Mouse (Mus musculus) embryonic facial prominence, embryonic 13.5 days (tissue): ENCODE measurements around the gene Snrpa. TPM values are rescaled to one million over a fixed set of nuclear protein-coding genes. Genes with fewer than 3 reads are reported as not detected.

Experiments used
- ATAC-seq: fragments of 200-750 bp; cut with Nextera tagmentation; 2 replicates; pipeline ENCODE4 v1.8.0; 2017; ENCODE audit warnings: low read depth; ENCODE audit not compliant: insufficient number of reproducible peaks, insufficient read depth, low FRiP score, low TSS enrichment
- H3K27ac ChIP-seq: fragments of 300-500 bp; sonication (generic); 2 replicates; pipeline ENCODE4 v1.5.1; 2015; ENCODE audit warnings: moderate library complexity, mild to moderate bottlenecking, inconsistent platforms
- H3K27me3 ChIP-seq: fragments of 300-500 bp; sonication (generic); 2 replicates; pipeline ENCODE4 v1.6.1; 2015; ENCODE audit warnings: mild to moderate bottlenecking, inconsistent platforms
- H3K36me3 ChIP-seq: fragments of 300-500 bp; sonication (generic); 2 replicates; pipeline ENCODE4 v1.6.1; 2015; ENCODE audit warnings: mild to moderate bottlenecking, inconsistent platforms
- H3K4me1 ChIP-seq: fragments of 300-500 bp; sonication (generic); 2 replicates; pipeline ENCODE4 v1.6.1; 2015; ENCODE audit warnings: inconsistent platforms
- H3K4me2 ChIP-seq: fragments of 300-500 bp; sonication (generic); 2 replicates; pipeline ENCODE4 v1.6.1; 2015; ENCODE audit warnings: moderate library complexity, mild to moderate bottlenecking, inconsistent platforms
- H3K4me3 ChIP-seq: fragments of 300-500 bp; sonication (generic); 2 replicates; pipeline ENCODE4 v1.5.1; 2015; ENCODE audit warnings: mild to moderate bottlenecking, inconsistent platforms
- H3K9ac ChIP-seq: fragments of 300-500 bp; sonication (generic); 2 replicates; pipeline ENCODE4 v1.6.1; 2015; ENCODE audit warnings: mild to moderate bottlenecking, inconsistent platforms
- H3K9me3 ChIP-seq: fragments of 300-500 bp; sonication (generic); 2 replicates; pipeline ENCODE4 v1.6.1; 2016; ENCODE audit warnings: inconsistent platforms
- WGBS: fragments of 180-500 bp; shearing (Covaris S2); methylation state at CpG from one replicate; pipeline ENCODE4 v1.1.7; 2015; ENCODE audit warnings: mixed read lengths; 5-methylcytosine and 5-hydroxymethylcytosine counted together
- polyA plus RNA-seq: library from polyadenylated mRNA; unstranded; fragments of >200 nt; fragmentation: Nextera tagmentation; extraction: Ambion mirVana; gene quantifications from 2 replicates; pipeline ENCODE4 v1.2.1, GENCODE M21; 2015

Gene Snrpa
- polyA plus RNA-seq, 1 experiment from 2014 or later = 292 TPM

DNA sequence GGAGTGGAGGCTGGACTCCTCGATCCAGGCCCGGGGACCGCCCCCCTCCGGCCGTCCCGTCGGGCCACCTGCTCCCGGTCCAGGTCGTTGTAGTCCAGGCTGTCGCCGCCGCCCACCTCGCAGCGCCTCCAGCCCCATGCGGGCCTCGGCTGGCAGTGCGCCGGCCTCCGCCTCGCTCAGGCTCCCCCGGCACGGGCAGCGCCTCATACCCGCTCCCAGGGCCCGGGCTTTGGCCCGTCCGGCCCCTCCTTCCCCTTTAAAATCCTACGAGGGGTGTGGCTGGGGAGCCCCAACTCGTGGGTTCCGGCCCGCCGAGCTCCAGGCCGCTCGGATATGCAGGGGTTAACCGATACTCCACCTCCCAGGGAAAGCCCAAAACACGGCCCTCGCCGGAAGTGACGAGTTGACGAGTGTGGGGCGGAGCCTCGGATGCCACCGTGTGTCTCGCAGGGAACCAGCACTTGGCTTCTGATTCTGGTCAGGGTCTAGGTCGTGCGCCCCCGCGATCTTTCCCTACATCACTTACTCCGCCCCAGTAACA, 32.3 kb upstream of the Snrpa start, which contains the start of gene Itpkc:
TSS of gene Itpkc (minus strand) at position 381 of the 541 bp plus-strand sequence.
- peak; percentile 72 for ATAC-seq
- under 1% methylated on average over 47 of the region's 49 CpGs for WGBS

GRCm38 (mm10) chr7:27227676-27228075, 31.6 kb upstream of the Snrpa start:
- H3K4me3 ChIP-seq = peak overlapping the region; percentile 94
- H3K27ac ChIP-seq = peak overlapping the region; percentile 92
- peak overlapping the region; percentile 88 for H3K4me2 ChIP-seq
- peaks cover 6% of the 10 kb centered on the region for H3K36me3 ChIP-seq
- no peaks in the 10 kb centered on the region for H3K27me3 ChIP-seq
- no peaks in the 10 kb centered on the region for H3K9me3 ChIP-seq
- peak overlapping the region; percentile 92 for H3K9ac ChIP-seq
- ATAC-seq = no peak
- 3% methylated on average over 10 of the region's 10 CpGs for WGBS
- H3K4me1 ChIP-seq = peaks cover 47% of the 10 kb centered on the region

More for the DNA sequence above, 32.3 kb upstream of the Snrpa start, which contains the start of gene Itpkc:
- H3K27me3 ChIP-seq = no peaks in the 10 kb centered on the region
- H3K9ac ChIP-seq = peak within 1 kb of the TSS; percentile 92
- no peaks in the 10 kb centered on the region for H3K9me3 ChIP-seq
- H3K4me3 ChIP-seq = peak within 1 kb of the TSS; percentile 94
- peak within 1 kb of the TSS; percentile 92 for H3K27ac ChIP-seq
- H3K4me1 ChIP-seq = peaks cover 49% of the 10 kb centered on the region
- peaks cover 4% of the 10 kb centered on the region; the same call in 1 of the 2 replicates for H3K36me3 ChIP-seq
- peak within 1 kb of the TSS; percentile 88 for H3K4me2 ChIP-seq

DNA sequence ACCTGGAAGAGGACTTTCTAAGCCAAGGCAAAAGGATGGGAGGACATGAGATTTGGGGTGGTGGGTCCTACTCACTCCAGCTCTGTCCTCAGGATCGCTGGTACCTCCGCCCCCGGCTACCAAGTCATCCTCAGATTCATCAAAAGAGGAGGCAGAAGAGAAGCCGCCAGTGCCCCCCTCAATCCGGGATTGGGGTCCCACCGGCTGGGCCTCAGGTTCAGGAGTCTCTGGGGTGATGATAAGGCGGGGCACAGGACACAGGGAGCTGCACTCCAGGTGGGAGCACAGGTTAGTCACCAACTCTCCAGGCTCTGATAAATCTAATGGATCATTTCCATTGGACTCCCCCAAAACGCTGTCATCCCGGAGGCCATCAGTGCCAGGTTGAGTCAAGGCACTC, 31.2 kb upstream of the Snrpa start:
- Histone ChIP-seq H3K9ac (peak overlapping the region; percentile 92), H3K27ac (no peak overlapping the region), H3K4me2 (peak overlapping the region; percentile 88), H3K36me3 (peaks cover 10% of the 10 kb centered on the region), H3K27me3 (no peaks in the 10 kb centered on the region), H3K9me3 (no peaks in the 10 kb centered on the region), H3K4me3 (peak overlapping the region; percentile 94), H3K4me1 (peaks cover 47% of the 10 kb centered on the region)
- 29% methylated on average over 9 of the region's 9 CpGs for whole genome bisulfite sequencing
- ATAC-seq = no peak

DNA sequence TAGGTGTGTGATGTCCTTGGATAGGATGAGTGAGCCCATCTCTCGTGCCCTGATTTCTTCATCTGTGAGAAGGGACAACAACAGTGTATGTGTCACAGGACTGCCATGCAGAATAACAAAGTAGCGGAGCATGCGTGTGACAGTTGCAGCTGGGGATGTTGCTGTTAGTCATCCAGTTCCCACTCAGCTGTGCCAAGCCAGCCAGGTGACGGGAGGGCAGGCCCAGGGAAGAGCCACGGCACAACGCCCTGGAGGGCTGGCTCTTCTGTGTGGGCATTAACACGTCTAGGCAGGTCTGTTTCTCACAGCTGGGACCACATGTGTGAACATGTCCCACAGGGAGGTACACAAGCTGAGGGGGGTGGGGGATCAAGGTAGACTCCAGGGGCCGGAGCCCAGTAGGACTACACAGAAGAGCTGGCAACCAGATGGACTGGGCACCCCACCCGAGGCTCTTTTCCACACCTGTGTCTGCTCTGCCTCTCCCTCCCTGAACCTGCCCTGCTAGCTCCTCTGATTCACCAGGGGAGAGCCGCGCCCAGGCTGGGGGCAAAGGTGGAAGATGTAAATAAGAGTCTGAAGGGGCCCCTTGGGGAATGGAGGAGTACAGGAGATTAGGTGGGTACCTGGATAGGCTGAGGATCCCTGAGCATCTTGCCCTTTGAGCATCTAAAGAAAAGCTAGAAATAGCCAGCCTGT, 29.0 kb upstream of the Snrpa start:
- Histone ChIP-seq H3K27me3 (no peaks in the 10 kb centered on the region), H3K9ac (peak overlapping the region; percentile 53), H3K36me3 (peaks cover 22% of the 10 kb centered on the region), H3K27ac (peak overlapping the region; percentile 44; the same call in 1 of the 2 replicates), H3K4me2 (peak overlapping the region; percentile 88), H3K9me3 (no peaks in the 10 kb centered on the region), H3K4me1 (peaks cover 47% of the 10 kb centered on the region), H3K4me3 (peak overlapping the region; percentile 94)
- ATAC-seq = no peak
- WGBS = 63% methylated on average over 11 of the region's 11 CpGs

DNA sequence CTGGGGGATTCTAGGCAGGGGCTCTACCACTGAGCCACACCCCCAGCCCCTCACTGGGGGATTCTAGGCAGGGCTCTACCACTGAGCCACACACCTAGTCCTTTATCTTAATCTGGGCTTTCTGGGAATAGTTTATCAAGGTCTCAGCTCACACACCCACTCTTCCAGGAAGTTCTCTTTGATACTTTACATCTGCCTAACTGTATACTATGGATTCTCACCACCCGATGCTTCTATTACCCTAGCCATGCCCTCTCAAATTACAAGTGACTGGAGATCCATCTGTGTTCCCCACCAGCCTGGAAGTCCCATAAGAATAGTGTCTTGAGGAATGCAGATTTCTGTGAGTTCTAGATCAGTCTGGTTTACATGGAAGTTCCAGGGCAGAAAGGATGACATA, 26.5 kb upstream of the Snrpa start:
- H3K4me3 ChIP-seq = no peak overlapping the region
- no peak overlapping the region for H3K9ac ChIP-seq
- H3K27ac ChIP-seq = no peak overlapping the region
- no peaks in the 10 kb centered on the region for H3K27me3 ChIP-seq
- peaks cover 39% of the 10 kb centered on the region for H3K4me1 ChIP-seq
- H3K4me2 ChIP-seq = no peak overlapping the region
- peaks cover 43% of the 10 kb centered on the region for H3K36me3 ChIP-seq
- no peaks in the 10 kb centered on the region for H3K9me3 ChIP-seq
- no peak for ATAC-seq
- WGBS = 53% methylated on average over 1 of the region's 1 CpGs

GRCm38 (mm10) chr7:27221939-27222338, 25.9 kb upstream of the Snrpa start:
- H3K9me3 ChIP-seq = no peaks in the 10 kb centered on the region
- no peak overlapping the region for H3K27ac ChIP-seq
- no peak overlapping the region for H3K4me3 ChIP-seq
- peaks cover 48% of the 10 kb centered on the region for H3K36me3 ChIP-seq
- H3K4me1 ChIP-seq = peaks cover 33% of the 10 kb centered on the region
- H3K4me2 ChIP-seq = no peak overlapping the region
- ATAC-seq = no peak
- no peaks in the 10 kb centered on the region for H3K27me3 ChIP-seq
- WGBS = 81% methylated on average over 6 of the region's 6 CpGs
- H3K9ac ChIP-seq = peak overlapping the region; percentile 22; the same call in 1 of the 2 replicates

DNA sequence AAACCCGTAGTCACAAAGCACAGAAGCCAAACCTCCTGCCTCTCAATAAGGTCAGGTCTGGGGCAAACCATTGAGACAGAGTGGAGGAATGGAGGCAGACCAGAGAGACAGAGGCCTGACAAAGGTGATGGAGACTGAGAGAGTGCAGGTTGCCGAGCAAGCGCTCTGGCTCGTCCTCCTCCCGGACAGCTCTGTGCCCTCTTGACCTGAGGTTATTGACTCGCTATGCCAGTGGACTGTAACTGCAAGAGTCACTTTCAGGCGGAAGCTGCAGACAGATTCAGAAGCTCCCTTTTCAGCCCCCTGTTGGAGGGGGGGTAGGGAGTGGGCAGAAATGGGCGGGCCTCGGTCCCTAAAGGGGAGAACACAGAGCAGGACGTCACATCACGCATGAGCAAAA, 23.9 kb upstream of the Snrpa start:
- H3K4me3 ChIP-seq = no peak overlapping the region
- no peaks in the 10 kb centered on the region for H3K9me3 ChIP-seq
- H3K36me3 ChIP-seq = peaks cover 63% of the 10 kb centered on the region
- no peaks in the 10 kb centered on the region for H3K27me3 ChIP-seq
- no peak overlapping the region for H3K9ac ChIP-seq
- no peak overlapping the region for H3K4me2 ChIP-seq
- no peak overlapping the region for H3K27ac ChIP-seq
- 80% methylated on average over 11 of the region's 11 CpGs for WGBS
- H3K4me1 ChIP-seq = peaks cover 13% of the 10 kb centered on the region
- ATAC-seq = no peak

DNA sequence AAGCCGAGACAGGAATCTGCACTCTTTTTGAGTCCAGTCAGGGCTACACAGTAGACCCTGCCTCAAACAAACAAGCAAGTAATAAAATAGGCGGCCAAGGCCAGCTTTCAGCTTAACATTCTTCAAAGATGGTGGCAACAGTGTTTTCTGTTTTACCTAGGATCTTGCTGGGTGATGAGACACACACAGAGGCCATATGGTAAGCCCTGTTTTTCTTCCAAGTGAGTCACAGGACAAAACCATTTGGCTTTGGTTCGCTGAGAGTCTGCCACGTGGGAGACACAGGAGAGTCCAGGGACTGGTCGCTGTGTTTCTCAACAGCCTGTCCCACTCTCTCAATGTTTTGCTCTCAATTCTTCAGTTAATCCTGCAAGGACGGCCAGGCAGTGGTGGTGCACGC, 22.5 kb upstream of the Snrpa start:
- Histone ChIP-seq H3K9me3 (no peaks in the 10 kb centered on the region), H3K27ac (no peak overlapping the region), H3K4me2 (no peak overlapping the region), H3K27me3 (no peaks in the 10 kb centered on the region), H3K4me3 (no peak overlapping the region), H3K4me1 (no peaks in the 10 kb centered on the region; the same call in 1 of the 2 replicates), H3K9ac (no peak overlapping the region), H3K36me3 (peaks cover 71% of the 10 kb centered on the region)
- no peak for ATAC-seq
- WGBS = 87% methylated on average over 7 of the region's 7 CpGs

DNA sequence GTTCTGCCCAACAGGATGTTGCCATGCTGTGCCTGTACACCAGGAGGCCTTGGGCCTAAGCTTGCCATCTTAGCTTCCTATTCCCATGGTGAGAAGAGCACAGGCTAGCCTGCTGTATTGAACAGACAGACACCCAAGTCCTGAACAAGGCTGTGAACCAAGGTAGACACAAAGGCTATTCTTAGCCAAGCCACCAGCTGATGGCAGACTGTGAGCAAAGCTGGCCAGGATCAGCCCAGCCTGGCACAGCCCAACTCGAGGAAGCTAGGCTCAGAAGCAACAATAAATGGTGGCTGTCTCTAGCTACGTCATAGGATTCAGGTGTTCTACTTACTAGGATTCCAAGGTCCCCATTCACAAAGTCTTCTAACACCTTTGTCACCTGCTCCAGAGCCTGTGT, 16.6 kb upstream of the Snrpa start:
- H3K4me1 ChIP-seq = no peaks in the 10 kb centered on the region
- no peak overlapping the region for H3K4me3 ChIP-seq
- no peaks in the 10 kb centered on the region for H3K9me3 ChIP-seq
- no peak overlapping the region for H3K4me2 ChIP-seq
- WGBS = 79% methylated on average over 2 of the region's 2 CpGs
- peaks cover 92% of the 10 kb centered on the region for H3K36me3 ChIP-seq
- no peaks in the 10 kb centered on the region for H3K27me3 ChIP-seq
- H3K9ac ChIP-seq = no peak overlapping the region
- no peak overlapping the region for H3K27ac ChIP-seq
- no peak for ATAC-seq

DNA sequence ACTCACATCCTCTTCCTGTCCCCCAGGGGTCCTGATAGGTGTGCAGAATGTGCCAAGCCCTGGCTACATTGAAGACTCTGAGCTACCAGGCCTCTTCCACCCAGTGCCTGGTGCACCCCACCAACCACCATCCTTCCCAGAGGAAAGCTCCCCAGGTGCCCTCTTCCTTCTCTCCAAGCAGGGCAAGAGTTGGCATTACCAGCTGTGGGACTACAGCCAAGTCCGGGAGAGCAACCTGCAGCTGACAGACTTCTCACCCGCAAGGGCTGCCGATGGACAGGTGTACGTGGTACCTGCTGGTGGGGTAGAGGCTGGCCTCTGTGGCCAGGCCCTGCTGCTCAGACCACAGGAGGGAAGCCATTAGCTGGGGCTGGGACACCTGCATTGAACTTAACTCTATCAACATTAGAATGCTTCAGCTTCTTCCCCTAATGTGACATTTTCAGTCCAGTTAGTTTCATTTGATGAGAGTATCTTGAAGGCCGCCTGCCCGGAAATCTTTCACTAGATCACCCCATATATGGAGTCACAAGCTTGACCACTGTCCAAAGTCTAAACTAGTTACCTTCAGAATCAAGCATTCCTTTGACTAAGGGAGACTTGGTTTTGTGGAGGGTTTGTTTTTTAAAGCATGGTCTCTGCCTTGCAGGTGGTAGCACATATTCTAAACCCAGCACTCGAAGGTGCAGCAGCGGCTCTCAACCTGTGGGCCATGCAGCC, 7.8 kb upstream of the Snrpa start:
- 92% methylated on average over 8 of the region's 8 CpGs for WGBS
- H3K27ac ChIP-seq = no peak overlapping the region
- H3K4me2 ChIP-seq = no peak overlapping the region
- peaks cover 68% of the 10 kb centered on the region for H3K36me3 ChIP-seq
- H3K9ac ChIP-seq = no peak overlapping the region
- H3K9me3 ChIP-seq = no peaks in the 10 kb centered on the region
- H3K4me3 ChIP-seq = no peak overlapping the region
- no peaks in the 10 kb centered on the region for H3K27me3 ChIP-seq
- H3K4me1 ChIP-seq = no peaks in the 10 kb centered on the region
- no peak for ATAC-seq

GRCm38 (mm10) chr7:27198779-27199178, 2.7 kb upstream of the Snrpa start:
- ATAC-seq = no peak
- Histone ChIP-seq H3K4me3 (no peak overlapping the region), H3K36me3 (peaks cover 47% of the 10 kb centered on the region), H3K9ac (no peak overlapping the region), H3K27me3 (no peaks in the 10 kb centered on the region), H3K9me3 (no peaks in the 10 kb centered on the region), H3K4me1 (peaks cover 11% of the 10 kb centered on the region), H3K4me2 (no peak overlapping the region), H3K27ac (no peak overlapping the region)
- WGBS = 93% methylated on average over 8 of the region's 8 CpGs

GRCm38 (mm10) chr7:27198355-27198754, 2.3 kb upstream of the Snrpa start:
- Histone ChIP-seq H3K9me3 (no peaks in the 10 kb centered on the region), H3K4me3 (no peak overlapping the region), H3K9ac (no peak overlapping the region), H3K27ac (no peak overlapping the region), H3K4me1 (peaks cover 15% of the 10 kb centered on the region), H3K27me3 (no peaks in the 10 kb centered on the region), H3K36me3 (peaks cover 47% of the 10 kb centered on the region), H3K4me2 (no peak overlapping the region)
- ATAC-seq = no peak
